Mouse (Mus musculus): Measurements from ENCODE around the gene Prpf8. TPM values are rescaled to one million over a fixed set of nuclear protein-coding genes. Genes with fewer than 3 reads are reported as not detected.

The Prpf8 gene
- polyA plus RNA-seq, 1 experiment from 2014 or later: 15.8 TPM

GRCm38 (mm10) chr11:75464417-75464816 is 22.2 kb upstream of the Prpf8 start:
- no peak overlapping the region for H3K27ac ChIP-seq (replicated peaks)
- no peak overlapping the region for H3K4me3 ChIP-seq (ENCODE audit: low read depth, low read length)
- no peak overlapping the region for H3K9ac ChIP-seq (ENCODE audit: low read length)
- H3K4me2 ChIP-seq (replicated peaks; ENCODE audit: low read depth): no peak overlapping the region
- no peaks in the 10 kb centered on the region for H3K36me3 ChIP-seq (ENCODE audit: control insufficient read depth, insufficient read depth, low read length)
- H3K27me3 ChIP-seq (ENCODE audit: control insufficient read depth, insufficient read depth, low read length): no peaks in the 10 kb centered on the region
- ATAC-seq (ENCODE audit: low FRiP score, low TSS enrichment): no peak
- DNase-seq (ENCODE audit: low spot score): no peak
- 78% methylated on average over 6 of the region's 6 CpGs for WGBS
- TF ChIP-seq CTCF (IDR thresholded peaks at IDR 0.05; ENCODE audit: low read depth): no peak
- no peak for TF ChIP-seq EP300 (optimal IDR thresholded peaks at IDR 0.05)
- peaks cover 7% of the 10 kb centered on the region; the same call in 1 of the 2 replicates for H3K4me1 ChIP-seq (replicated peaks; ENCODE audit: control insufficient read depth, insufficient read depth)
- no peaks in the 10 kb centered on the region for H3K9me3 ChIP-seq (ENCODE audit: control insufficient read depth, low read length)

DNA sequence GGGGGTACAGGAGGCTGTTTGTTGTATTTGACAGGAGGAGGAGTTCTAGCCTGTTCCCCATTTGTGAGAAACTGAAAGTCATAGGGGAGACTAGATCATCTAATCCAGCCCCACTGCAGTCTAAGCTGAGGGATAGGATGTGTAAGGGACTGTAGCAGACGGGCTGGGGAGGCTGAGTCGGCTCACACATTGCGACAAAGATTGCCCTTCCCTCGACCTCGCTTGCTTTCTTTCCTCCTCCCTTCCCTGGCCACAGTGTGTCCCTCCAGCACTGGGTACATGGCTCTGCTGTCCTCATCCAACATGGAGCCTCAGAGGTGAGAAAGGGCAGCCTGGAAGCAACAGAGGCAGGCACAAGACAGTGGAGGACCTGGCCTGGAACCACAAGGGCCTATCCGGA is 21.6 kb upstream of the Prpf8 start:
- Histone ChIP-seq H3K4me3 (ENCODE audit: low read depth, low read length) (no peak overlapping the region), H3K27ac (replicated peaks) (no peak overlapping the region), H3K27me3 (ENCODE audit: control insufficient read depth, insufficient read depth, low read length) (no peaks in the 10 kb centered on the region), H3K36me3 (ENCODE audit: control insufficient read depth, insufficient read depth, low read length) (no peaks in the 10 kb centered on the region), H3K4me1 (replicated peaks; ENCODE audit: control insufficient read depth, insufficient read depth) (peaks cover 3% of the 10 kb centered on the region; the same call in 1 of the 2 replicates), H3K9me3 (ENCODE audit: control insufficient read depth, low read length) (no peaks in the 10 kb centered on the region), H3K4me2 (replicated peaks; ENCODE audit: low read depth) (no peak overlapping the region), H3K9ac (ENCODE audit: low read length) (no peak overlapping the region)
- DNase-seq (ENCODE audit: low spot score) (no peak), ATAC-seq (ENCODE audit: low FRiP score, low TSS enrichment) (no peak)
- TF ChIP-seq EP300 (optimal IDR thresholded peaks at IDR 0.05): no peak
- no peak for TF ChIP-seq CTCF (IDR thresholded peaks at IDR 0.05; ENCODE audit: low read depth)
- WGBS: 83% methylated on average over 6 of the region's 6 CpGs

GRCm38 (mm10) chr11:75466731-75467505 is 19.7 kb upstream of the Prpf8 start:
- TF ChIP-seq EP300 (optimal IDR thresholded peaks at IDR 0.05): no peak
- TF ChIP-seq CTCF (IDR thresholded peaks at IDR 0.05; ENCODE audit: low read depth): peak; percentile 48
- H3K9ac ChIP-seq (ENCODE audit: low read length): no peak overlapping the region
- WGBS: 92% methylated on average over 4 of the region's 4 CpGs
- H3K4me1 ChIP-seq (replicated peaks; ENCODE audit: control insufficient read depth, insufficient read depth): peaks cover 3% of the 10 kb centered on the region; the same call in 1 of the 2 replicates
- H3K4me3 ChIP-seq (ENCODE audit: low read depth, low read length): no peak overlapping the region
- H3K4me2 ChIP-seq (replicated peaks; ENCODE audit: low read depth): no peak overlapping the region; the same call in 1 of the 2 replicates
- no peak for DNase-seq (ENCODE audit: low spot score)
- no peaks in the 10 kb centered on the region for H3K27me3 ChIP-seq (ENCODE audit: control insufficient read depth, insufficient read depth, low read length)
- no peak for ATAC-seq (ENCODE audit: low FRiP score, low TSS enrichment)
- H3K9me3 ChIP-seq (ENCODE audit: control insufficient read depth, low read length): no peaks in the 10 kb centered on the region
- H3K27ac ChIP-seq (replicated peaks): no peak overlapping the region
- H3K36me3 ChIP-seq (ENCODE audit: control insufficient read depth, insufficient read depth, low read length): no peaks in the 10 kb centered on the region

DNA sequence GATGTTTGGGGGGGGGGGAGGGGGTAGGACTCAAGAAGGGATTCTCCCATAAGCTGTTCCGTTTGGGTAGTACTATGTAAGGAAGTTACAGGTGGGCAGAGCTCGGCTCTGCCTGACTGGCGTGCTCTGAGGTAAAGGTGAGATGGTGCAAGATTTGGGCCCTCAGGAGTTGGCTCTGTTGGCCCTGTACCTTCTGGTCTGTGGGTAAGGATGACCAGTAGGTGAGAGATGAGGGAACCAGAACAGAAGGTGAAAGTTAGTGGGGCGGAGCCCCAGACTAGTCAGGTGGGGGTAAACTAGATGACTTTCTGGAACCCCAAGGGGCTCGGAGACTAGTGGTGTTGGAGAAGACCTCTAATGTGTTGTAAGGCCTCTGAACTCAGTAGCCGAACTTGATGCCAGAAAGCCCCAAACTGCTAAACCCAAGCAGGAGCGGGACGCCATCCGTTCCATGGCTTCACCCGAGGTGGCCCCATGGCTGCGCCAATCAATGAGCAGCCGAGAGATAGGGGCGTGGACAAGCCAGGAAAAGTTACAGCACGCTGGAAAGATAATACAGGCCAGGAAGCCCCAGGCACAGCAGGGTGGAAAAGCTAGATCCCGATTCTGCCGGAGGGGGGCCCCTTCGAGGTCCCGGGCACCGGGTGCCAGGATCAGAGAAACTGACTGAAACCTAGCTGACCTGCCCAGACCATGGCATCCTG is 19.0 kb upstream of the Prpf8 start:
- Histone ChIP-seq H3K27ac (replicated peaks) (peak overlapping the region; percentile 24; the same call in 1 of the 2 replicates), H3K9ac (ENCODE audit: low read length) (peak overlapping the region; percentile 71), H3K4me3 (ENCODE audit: low read depth, low read length) (peak overlapping the region; percentile 44), H3K36me3 (ENCODE audit: control insufficient read depth, insufficient read depth, low read length) (no peaks in the 10 kb centered on the region), H3K4me1 (replicated peaks; ENCODE audit: control insufficient read depth, insufficient read depth) (peaks cover 3% of the 10 kb centered on the region; the same call in 1 of the 2 replicates), H3K27me3 (ENCODE audit: control insufficient read depth, insufficient read depth, low read length) (no peaks in the 10 kb centered on the region), H3K4me2 (replicated peaks; ENCODE audit: low read depth) (peak overlapping the region; percentile 76), H3K9me3 (ENCODE audit: control insufficient read depth, low read length) (no peaks in the 10 kb centered on the region)
- ATAC-seq (ENCODE audit: low FRiP score, low TSS enrichment) (peak; percentile 59), DNase-seq (ENCODE audit: low spot score) (peak; percentile 74)
- no peak for TF ChIP-seq EP300 (optimal IDR thresholded peaks at IDR 0.05)
- TF ChIP-seq CTCF (IDR thresholded peaks at IDR 0.05; ENCODE audit: low read depth): peak; percentile 28; the same call in 1 of the 2 replicates
- 19% methylated on average over 19 of the region's 19 CpGs for WGBS

- no peak for TF ChIP-seq EP300 (optimal IDR thresholded peaks at IDR 0.05)
- no peak for TF ChIP-seq CTCF (IDR thresholded peaks at IDR 0.05; ENCODE audit: low read depth)
- no peak for ATAC-seq (ENCODE audit: low FRiP score, low TSS enrichment)
- Histone ChIP-seq H3K36me3 (ENCODE audit: control insufficient read depth, insufficient read depth, low read length) (no peaks in the 10 kb centered on the region), H3K9me3 (ENCODE audit: control insufficient read depth, low read length) (no peaks in the 10 kb centered on the region), H3K4me3 (ENCODE audit: low read depth, low read length) (peak overlapping the region; percentile 44), H3K27ac (replicated peaks) (peak overlapping the region; percentile 24; the same call in 1 of the 2 replicates), H3K4me2 (replicated peaks; ENCODE audit: low read depth) (peak overlapping the region; percentile 76), H3K9ac (ENCODE audit: low read length) (peak overlapping the region; percentile 71), H3K4me1 (replicated peaks; ENCODE audit: control insufficient read depth, insufficient read depth) (peaks cover 1% of the 10 kb centered on the region; the same call in 1 of the 2 replicates), H3K27me3 (ENCODE audit: control insufficient read depth, insufficient read depth, low read length) (no peaks in the 10 kb centered on the region)
- DNase-seq (ENCODE audit: low spot score): no peak
- 59% methylated on average over 7 of the region's 7 CpGs for WGBS
Measured at GRCm38 (mm10) chr11:75468410-75468809, 18.2 kb upstream of the Prpf8 start.
